Mouse (Mus musculus) heart, adult 2 months (tissue): ENCODE data around the gene Kalrn. TPM values are rescaled to one million over a fixed set of nuclear protein-coding genes. Genes with fewer than 3 reads are reported as not detected.

Experiments
- DNase-seq, 2 experiments: peaks; one replicate each; pipeline ENCODE4 v3.0.0; 2021
- H3K27ac ChIP-seq: fragments of 200-600 bp; 2 replicates; pipeline ENCODE4 v1.8.1; 2022
- H3K27me3 ChIP-seq: fragments of 200-500 bp; 2 replicates; pipeline ENCODE4 v1.6.1; 2012; ENCODE audit warnings: mild to moderate bottlenecking, low read length, inconsistent platforms, mixed read lengths; ENCODE audit not compliant: control insufficient read depth, insufficient read depth
- H3K36me3 ChIP-seq: fragments of 200-500 bp; 2 replicates; pipeline ENCODE4 v1.6.1; 2012; ENCODE audit warnings: low read length, inconsistent platforms; ENCODE audit not compliant: control insufficient read depth, insufficient read depth
- H3K4me1 ChIP-seq: fragments of 200-500 bp; 2 replicates; pipeline ENCODE4 v1.6.1; 2011; ENCODE audit warnings: low read length; ENCODE audit not compliant: control insufficient read depth, insufficient read depth
- H3K4me3 ChIP-seq: fragments of 200-600 bp; 2 replicates; pipeline ENCODE4 v1.8.1; 2022
- H3K79me2 ChIP-seq: fragments of 200-500 bp; replicated peaks from 2 replicates; pipeline ENCODE4 v1.6.1; 2012; ENCODE audit warnings: mild to moderate bottlenecking, inconsistent platforms, low read length, moderate library complexity, mixed read lengths; ENCODE audit not compliant: control insufficient read depth, insufficient read depth
- H3K9ac ChIP-seq: fragments of 200-500 bp; 2 replicates; pipeline ENCODE4 v1.6.1; 2012; ENCODE audit warnings: low read depth, mild to moderate bottlenecking, control low read depth, inconsistent platforms, low read length, mixed read lengths
- CTCF ChIP-seq: fragments of 200-600 bp; IDR thresholded peaks from 2 replicates; pipeline ENCODE4 v1.8.1; 2022; ENCODE audit warnings: antibody characterized with exemption, mild to moderate bottlenecking, moderate library complexity
- EP300 ChIP-seq: fragments of 200-500 bp; IDR thresholded peaks from 2 replicates; pipeline ENCODE4 v1.6.1; 2011; ENCODE audit warnings: low read depth, low read length, control low read depth; ENCODE audit not compliant: insufficient read depth
- POLR2A ChIP-seq: fragments of 200-500 bp; IDR thresholded peaks from 2 replicates; pipeline ENCODE4 v1.6.1; 2011; ENCODE audit warnings: mild to moderate bottlenecking, low read depth, low read length, control low read depth; ENCODE audit not compliant: insufficient read depth
- WGBS: fragments of 180-500 bp; shearing (Covaris S2); methylation state at CpG from one replicate; pipeline ENCODE4 v1.1.7; 2018; 5-methylcytosine and 5-hydroxymethylcytosine counted together
- intact Hi-C: fragments of 180-260 bp; cut with DNase I; formaldehyde crosslinking; loops from one replicate; pipeline ENCODE4 v1.15.1; 2025
- polyA plus RNA-seq: library from polyadenylated mRNA; depleted of rRNA; stranded (reverse); fragments of >200 nt; gene quantifications from 2 replicates; pipeline ENCODE4 v1.2.3, GENCODE M21; 2012
- total RNA-seq, 2 experiments: library from RNA; stranded (reverse); gene quantifications; 2 replicates each; pipeline ENCODE4 v1.2.3; 2021

The Kalrn gene
- total and polyA plus RNA-seq, 3 experiments, result 8.2 to 31.8 (median 26.1) TPM

DNA sequence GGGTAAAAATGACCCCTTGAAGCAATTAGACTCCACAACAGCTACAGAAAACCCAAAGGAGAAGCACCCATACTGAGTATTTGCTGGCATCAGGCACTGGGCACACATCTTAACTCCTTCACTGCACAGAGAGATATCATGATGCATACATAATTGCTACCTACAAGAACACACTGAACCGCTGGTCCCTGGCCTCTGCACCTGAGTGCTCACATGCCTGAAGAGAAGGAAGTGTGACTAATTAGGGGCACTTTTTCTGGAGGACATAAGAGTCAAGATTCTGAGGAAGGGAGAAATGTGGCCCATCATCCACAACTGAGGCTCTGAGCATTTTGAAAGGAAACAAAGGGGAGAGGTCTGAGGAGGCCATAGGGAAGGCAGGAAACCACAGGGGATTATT lies 65.2 kb downstream of the Kalrn start:
- TF ChIP-seq CTCF, result no peak
- TF ChIP-seq POLR2A, result no peak
- TF ChIP-seq EP300, result no peak

DNA sequence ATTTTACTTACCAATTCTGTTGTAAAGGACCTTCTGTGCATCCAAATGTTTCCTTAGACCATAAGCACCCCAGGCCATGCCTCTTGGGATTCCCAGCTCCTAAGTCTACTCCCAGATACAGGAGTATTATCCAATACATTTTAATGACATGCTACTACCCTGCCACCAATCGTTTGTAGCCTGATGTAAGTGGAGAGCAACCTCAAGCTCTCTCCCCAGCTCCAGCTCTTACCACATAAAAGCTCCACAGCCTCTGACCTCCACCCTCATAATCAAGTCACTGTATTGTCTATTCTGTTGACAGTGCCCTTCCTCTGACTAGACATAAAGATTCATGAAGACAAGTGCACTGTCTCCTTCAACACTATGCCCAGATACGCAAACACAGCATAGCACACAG lies 67.3 kb downstream of the Kalrn start:
- DNase-seq, result no peak
- no peak overlapping the region for H3K4me3 ChIP-seq
- H3K4me1 ChIP-seq, result peaks cover 3% of the 10 kb centered on the region
- intact Hi-C loops, result no loop called here
- no peaks in the 10 kb centered on the region for H3K79me2 ChIP-seq
- no peak overlapping the region for H3K9ac ChIP-seq
- H3K36me3 ChIP-seq, result no peaks in the 10 kb centered on the region
- no peak for TF ChIP-seq POLR2A
- TF ChIP-seq CTCF, result no peak
- TF ChIP-seq EP300, result no peak
- H3K27ac ChIP-seq, result no peak overlapping the region
- WGBS, result 85% methylated on average over 2 of the region's 2 CpGs
- no peaks in the 10 kb centered on the region for H3K27me3 ChIP-seq

More for the DNA sequence above, 65.2 kb downstream of the Kalrn start:
- no peaks in the 10 kb centered on the region for H3K27me3 ChIP-seq
- H3K79me2 ChIP-seq, result no peaks in the 10 kb centered on the region
- no peak overlapping the region for H3K4me3 ChIP-seq
- 81% methylated on average over 1 of the region's 1 CpGs for WGBS
- peaks cover 1% of the 10 kb centered on the region; the same call in 1 of the 2 replicates for H3K4me1 ChIP-seq
- intact Hi-C loops, result no loop called here
- no peaks in the 10 kb centered on the region for H3K36me3 ChIP-seq
- H3K27ac ChIP-seq, result no peak overlapping the region
- H3K9ac ChIP-seq, result no peak overlapping the region
- no peak for DNase-seq

DNA sequence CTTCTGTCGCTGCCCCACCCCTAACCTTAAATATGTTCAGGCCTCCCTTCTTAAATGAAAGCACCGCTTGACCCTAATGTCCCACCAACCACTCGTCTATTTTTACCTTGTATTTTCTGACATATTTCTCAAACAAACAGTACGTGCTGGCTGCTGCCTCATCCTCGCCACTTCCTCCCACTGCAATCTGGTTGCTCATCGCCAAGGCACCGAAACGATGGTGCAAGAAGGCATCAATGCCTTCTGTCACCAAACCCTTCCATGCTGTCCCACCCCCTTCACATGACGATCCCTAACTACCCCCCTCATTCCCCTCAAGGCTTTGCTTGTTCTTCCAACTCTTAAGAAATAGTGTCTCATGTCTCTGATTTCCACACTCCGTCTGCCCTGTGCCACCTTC lies 69.1 kb downstream of the Kalrn start:
- no peak for DNase-seq
- no peak for TF ChIP-seq EP300
- H3K9ac ChIP-seq, result no peak overlapping the region
- 91% methylated on average over 10 of the region's 10 CpGs for WGBS
- intact Hi-C loops, result no loop called here
- no peak overlapping the region for H3K27ac ChIP-seq
- no peaks in the 10 kb centered on the region for H3K36me3 ChIP-seq
- H3K4me3 ChIP-seq, result no peak overlapping the region
- H3K27me3 ChIP-seq, result no peaks in the 10 kb centered on the region
- no peaks in the 10 kb centered on the region for H3K79me2 ChIP-seq
- H3K4me1 ChIP-seq, result peaks cover 3% of the 10 kb centered on the region

DNA sequence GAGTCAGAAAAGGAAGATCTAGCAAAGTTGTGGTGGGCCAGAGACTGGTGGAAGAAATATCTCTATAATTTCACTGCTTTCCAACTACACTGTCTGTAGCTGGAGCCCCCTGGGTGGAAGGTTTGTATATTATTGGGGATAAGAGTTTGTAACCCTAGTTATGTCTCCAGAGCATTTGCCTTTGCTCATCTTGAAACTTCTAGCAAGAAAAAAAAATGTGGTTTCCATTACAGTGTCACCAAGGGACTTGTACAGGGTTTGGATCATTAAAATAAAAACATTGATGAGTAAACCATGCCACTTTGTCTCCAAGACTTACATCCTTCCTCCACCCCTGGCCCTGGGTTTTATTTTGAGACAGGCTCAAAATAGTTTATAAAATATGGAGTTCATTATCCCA lies 71.2 kb downstream of the Kalrn start:
- Histone ChIP-seq H3K36me3 (no peaks in the 10 kb centered on the region), H3K27ac (no peak overlapping the region), H3K4me1 (peaks cover 2% of the 10 kb centered on the region; the same call in 1 of the 2 replicates), H3K9ac (no peak overlapping the region), H3K27me3 (no peaks in the 10 kb centered on the region), H3K4me3 (no peak overlapping the region), H3K79me2 (no peaks in the 10 kb centered on the region)
- TF ChIP-seq CTCF (no peak), EP300 (no peak), POLR2A (no peak)
- no peak for DNase-seq
- intact Hi-C loops, result no loop called here

DNA sequence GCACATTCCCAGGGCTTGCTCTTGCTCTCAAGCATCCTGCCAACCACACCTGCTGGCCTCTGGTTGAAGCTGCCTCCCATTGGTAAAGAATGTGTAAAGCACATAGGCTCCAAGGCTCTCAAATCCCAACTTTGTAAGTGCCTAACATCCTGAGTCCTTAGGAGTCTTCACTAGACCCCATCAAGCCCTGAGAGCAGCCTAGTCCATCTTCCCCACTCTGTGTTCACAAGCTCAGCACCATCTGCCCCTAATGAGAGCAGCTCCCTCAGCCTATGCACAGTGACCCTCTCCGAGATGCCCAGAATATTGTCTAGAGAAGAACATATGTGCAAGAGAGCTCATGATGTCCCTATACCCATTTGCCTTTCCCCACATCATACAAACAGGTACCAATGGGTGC lies 78.6 kb downstream of the Kalrn start:
- no peak for DNase-seq
- no peak for TF ChIP-seq POLR2A
- no peak for TF ChIP-seq EP300
- TF ChIP-seq CTCF, result no peak
- Histone ChIP-seq H3K4me1 (peaks cover 17% of the 10 kb centered on the region), H3K9ac (no peak overlapping the region), H3K36me3 (no peaks in the 10 kb centered on the region; the same call in 1 of the 2 replicates), H3K27me3 (no peaks in the 10 kb centered on the region), H3K4me3 (no peak overlapping the region), H3K27ac (peak overlapping the region; percentile 64), H3K79me2 (no peaks in the 10 kb centered on the region)
- WGBS, result 97% methylated on average over 1 of the region's 1 CpGs
- intact Hi-C loops, result loop anchor here (2.0 to 5.0 kb wide), 5 partner anchors 33 to 78 kb away; partner anchors contain the start of gene Kalrn

DNA sequence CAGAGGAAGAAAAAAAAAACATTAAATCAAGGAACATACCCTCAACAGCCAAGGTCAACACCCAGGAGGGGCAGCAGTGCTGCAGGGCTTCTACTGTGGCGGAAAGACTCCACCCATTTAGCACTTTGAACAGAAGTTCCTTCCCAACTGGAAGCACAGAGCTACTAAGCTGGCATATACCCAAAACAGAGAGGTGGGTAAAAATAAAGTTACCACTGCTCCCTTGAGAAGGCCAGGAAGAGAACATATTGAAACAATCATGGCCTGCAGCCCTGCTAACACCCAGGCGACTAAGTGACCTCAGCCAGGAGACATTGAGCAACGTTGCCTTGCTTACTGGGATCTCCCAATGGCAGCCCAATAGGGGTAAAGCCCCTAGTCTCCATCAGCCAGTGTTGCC lies 79.4 kb downstream of the Kalrn start:
- peak; percentile 38 for TF ChIP-seq CTCF
- TF ChIP-seq POLR2A, result no peak; the same call in 1 of the 2 replicates
- peak; percentile 77; the same call in 1 of the 2 replicates for TF ChIP-seq EP300
- H3K9ac ChIP-seq, result no peak overlapping the region
- peak; percentile 49 to 70 for DNase-seq
- H3K4me1 ChIP-seq, result peaks cover 19% of the 10 kb centered on the region
- intact Hi-C loops, result loop anchor here (1.0 to 5.0 kb wide), 7 partner anchors 33 to 147 kb away; partner anchors contain the start of gene Kalrn
- no peaks in the 10 kb centered on the region; the same call in 1 of the 2 replicates for H3K36me3 ChIP-seq
- H3K27ac ChIP-seq, result peak overlapping the region; percentile 64
- 15% methylated on average over 3 of the region's 3 CpGs for WGBS
- no peak overlapping the region for H3K4me3 ChIP-seq
- no peaks in the 10 kb centered on the region for H3K27me3 ChIP-seq
- H3K79me2 ChIP-seq, result no peaks in the 10 kb centered on the region
